In genomic region chr4:119157186-119157585, GRCm38 (mm10) we compare ENCODE assay signal across 9 mouse cellular contexts. TPM values are rescaled to one million over a fixed set of nuclear protein-coding genes. Genes with fewer than 3 reads are reported as not detected.
DNase-seq lines count a peak whose midpoint lies in the region; ATAC-seq and TF ChIP-seq lines count a peak whose summit lies in the region.
"Had no signal": no experiment of that assay in that cellular context is flagged by ENCODE, and none has a peak within 500 bp of the region (broad histone marks: within the 10 kb centered on the region; RNA-seq: fewer than 3 reads in every experiment).

No protein-coding gene starts in this region.

- 34% methylated on average over 2 of the region's 2 CpGs for WGBS in midbrain, embryonic 11.5 days

- H3K9ac ChIP-seq in midbrain, embryonic 11.5 days (ENCODE audit: low read length), result no peak overlapping the region
- H3K9ac ChIP-seq: liver, embryonic 15.5 days had no signal

- peak; percentile 68 for ATAC-seq in CD4-positive, CD25-positive, alpha-beta regulatory T cell, adult 4 months
- 0 out of 2 replicates have a peak, but pooled peaks have one; percentile 50 for ATAC-seq in common myeloid progenitor, adult 5-6 weeks (replicated peaks; ENCODE audit: low read depth, poor library complexity, severe bottlenecking)
- ATAC-seq in midbrain, embryonic 11.5 days (ENCODE audit: low FRiP score), result no peak

- no peaks in the 10 kb centered on the region for H3K4me1 ChIP-seq in midbrain, embryonic 11.5 days (ENCODE audit: control insufficient read depth, insufficient read depth, low read length)
- H3K4me1 ChIP-seq: liver, embryonic 15.5 days had no signal

- H3K27ac ChIP-seq in layer of hippocampus, adult 2 months, result no peak overlapping the region
- H3K27ac ChIP-seq in midbrain, embryonic 11.5 days (ENCODE audit: low read depth, low read length), result no peak overlapping the region
- H3K27ac ChIP-seq: liver, embryonic 15.5 days had no signal

- no peak overlapping the region for H3K4me2 ChIP-seq in midbrain, embryonic 11.5 days
- H3K4me2 ChIP-seq: liver, embryonic 15.5 days had no signal

- H3K4me3 ChIP-seq in layer of hippocampus, adult 2 months, result no peak overlapping the region
- no peak overlapping the region for H3K4me3 ChIP-seq in midbrain, embryonic 11.5 days (ENCODE audit: low read depth, low read length)
- H3K4me3 ChIP-seq: liver, embryonic 15.5 days had no signal

- no peaks in the 10 kb centered on the region for H3K27me3 ChIP-seq in midbrain, embryonic 11.5 days (ENCODE audit: control insufficient read depth, insufficient read depth, low read length)

- no peaks in the 10 kb centered on the region for H3K36me3 ChIP-seq in midbrain, embryonic 11.5 days (ENCODE audit: control insufficient read depth, insufficient read depth, low read length)
- H3K36me3 ChIP-seq: liver, embryonic 15.5 days had no signal

- peak; percentile 78 for TF ChIP-seq CTCF in layer of hippocampus, adult 2 months (conservative IDR thresholded peaks at IDR 0.05)

- no peaks in the 10 kb centered on the region for H3K9me3 ChIP-seq in midbrain, embryonic 11.5 days (ENCODE audit: control insufficient read depth, low read length)
- H3K9me3 ChIP-seq: liver, embryonic 15.5 days had no signal

- peak in 1 of 2 experiments; percentile 71 for DNase-seq in layer of hippocampus, adult 2 months (ENCODE audit: low spot score in 2 of 2)
- no peak for DNase-seq in layer of hippocampus, adult 9-10 months (ENCODE audit: low spot score)
- peak; percentile 49 for DNase-seq in MEL-GATA-1-ER (ENCODE audit: extremely low read depth, low read depth)
- DNase-seq in kidney, postnatal 4 days, result peak; percentile 79 to 82
- DNase-seq in spleen, adult 12 weeks (ENCODE audit: low spot score), result peak; percentile 54
- no peak for DNase-seq in midbrain, embryonic 11.5 days (ENCODE audit: low spot score, missing footprints)

RNA-seq across cellular contexts. Expression of gene Zfp691, which starts 16.8 kb away (rescaled TPM):
- total RNA-seq in layer of hippocampus, adult 2 months (2021), result 1 to 10 TPM; 6.1 to 6.5 TPM
- polyA plus RNA-seq in CD4-positive, CD25-positive, alpha-beta regulatory T cell, adult 4 months (2017; shearing (Covaris generic)), result 1 to 10 TPM; 3.5 to 4.8 TPM
- total RNA-seq in common myeloid progenitor, adult 5-6 weeks (2017), result 4.1 and 5.2 TPM in 2 replicates
- 7.7 and 9.0 TPM in 2 replicates for polyA plus RNA-seq in midbrain, embryonic 11.5 days (2014; fragmentation: Nextera tagmentation; extraction: Ambion mirVana)

RNA-seq across cellular contexts. Expression of gene Ermap, which starts 32.6 kb away (rescaled TPM):
- under 1 TPM; 0.32 to 0.44 TPM for total RNA-seq in layer of hippocampus, adult 2 months (2021)
- polyA plus RNA-seq in CD4-positive, CD25-positive, alpha-beta regulatory T cell, adult 4 months (2017; shearing (Covaris generic)), result not detected
- total RNA-seq in common myeloid progenitor, adult 5-6 weeks (2017), result 74.0 and 90.5 TPM in 2 replicates
- polyA plus RNA-seq in midbrain, embryonic 11.5 days (2014; fragmentation: Nextera tagmentation; extraction: Ambion mirVana), result 7.7 and 9.3 TPM in 2 replicates

RNA-seq across cellular contexts. Expression of gene Svbp, which starts 37.9 kb away (rescaled TPM):
- total RNA-seq in layer of hippocampus, adult 2 months (2021), result 10 to 100 TPM; 13.9 to 16.6 TPM
- 10 to 100 TPM; 53.0 to 54.8 TPM for polyA plus RNA-seq in CD4-positive, CD25-positive, alpha-beta regulatory T cell, adult 4 months (2017; shearing (Covaris generic))
- 26.0 and 219 TPM in 2 replicates for total RNA-seq in common myeloid progenitor, adult 5-6 weeks (2017)
- polyA plus RNA-seq in midbrain, embryonic 11.5 days (2014; fragmentation: Nextera tagmentation; extraction: Ambion mirVana), result 173 and 179 TPM in 2 replicates

RNA-seq across cellular contexts. Expression of gene Slc2a1, which starts 48.7 kb away (rescaled TPM):
- 10 to 100 TPM; 94.5 to 96.4 TPM for total RNA-seq in layer of hippocampus, adult 2 months (2021)
- 10 to 100 TPM; 33.8 to 49.9 TPM for polyA plus RNA-seq in CD4-positive, CD25-positive, alpha-beta regulatory T cell, adult 4 months (2017; shearing (Covaris generic))
- 6.1 and 7.9 TPM in 2 replicates for total RNA-seq in common myeloid progenitor, adult 5-6 weeks (2017)
- 152 and 158 TPM in 2 replicates for polyA plus RNA-seq in midbrain, embryonic 11.5 days (2014; fragmentation: Nextera tagmentation; extraction: Ambion mirVana)

Comparison
In these comparisons a context has a peak if more than half of its experiments do, and no peak if none do; other contexts are left out.
1. DNase-seq: peak in MEL-GATA-1-ER (single experiment), kidney, postnatal 4 days (2 of 2) and spleen, adult 12 weeks (single experiment); none in layer of hippocampus, adult 9-10 months (single experiment) and midbrain, embryonic 11.5 days (single experiment).
2. RNA of gene Ermap, which starts 32.6 kb away (total RNA-seq): 74.0 to 90.5 TPM in common myeloid progenitor, adult 5-6 weeks; 0.32 to 0.44 TPM in layer of hippocampus, adult 2 months; every median in the first group is over 10 times any median in the second.